Mouse (Mus musculus): ENCODE measurements at regions not wholly inside any gene's neighbourhood (a gene's known extent, or its start where the extent isn't known, plus 50 kb on each side); places are given as distances from the start of the nearest gene placed in this dataset.

GRCm38 (mm10) chr3:35481841-35482240 lies 272.1 kb upstream of the Atp11b start:
- no peak for DNase-seq (ENCODE audit: inconsistent age in 2 of 2, low spot score in 1 of 2)

GRCm38 (mm10) chr3:35482296-35482695 lies 271.6 kb upstream of the Atp11b start:
- peak; percentile 15 to 75 for DNase-seq (ENCODE audit: inconsistent age in 2 of 2, low spot score in 1 of 2)

DNA sequence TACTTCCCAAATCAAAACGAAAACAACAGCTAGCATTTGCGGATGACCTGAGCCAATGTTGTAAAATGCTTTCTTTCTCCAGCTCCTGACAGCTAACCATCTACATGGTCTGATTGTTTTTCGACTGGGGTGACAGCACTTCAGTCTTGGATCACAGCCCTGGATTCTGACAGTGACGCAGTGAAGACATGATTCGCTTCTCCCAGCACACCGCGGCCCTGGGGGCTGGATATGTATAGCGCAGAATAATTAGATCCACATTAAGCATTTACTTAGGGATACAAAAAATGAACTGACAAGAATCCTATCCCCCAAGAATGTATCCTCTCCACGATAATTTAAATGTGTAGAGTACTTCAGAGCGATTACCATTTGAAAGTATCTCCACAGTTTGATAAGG lies 271.1 kb upstream of the Atp11b start:
- DNase-seq (ENCODE audit: inconsistent age in 2 of 2, low spot score in 1 of 2) = peak in 1 of 2 experiments; percentile 19

DNA sequence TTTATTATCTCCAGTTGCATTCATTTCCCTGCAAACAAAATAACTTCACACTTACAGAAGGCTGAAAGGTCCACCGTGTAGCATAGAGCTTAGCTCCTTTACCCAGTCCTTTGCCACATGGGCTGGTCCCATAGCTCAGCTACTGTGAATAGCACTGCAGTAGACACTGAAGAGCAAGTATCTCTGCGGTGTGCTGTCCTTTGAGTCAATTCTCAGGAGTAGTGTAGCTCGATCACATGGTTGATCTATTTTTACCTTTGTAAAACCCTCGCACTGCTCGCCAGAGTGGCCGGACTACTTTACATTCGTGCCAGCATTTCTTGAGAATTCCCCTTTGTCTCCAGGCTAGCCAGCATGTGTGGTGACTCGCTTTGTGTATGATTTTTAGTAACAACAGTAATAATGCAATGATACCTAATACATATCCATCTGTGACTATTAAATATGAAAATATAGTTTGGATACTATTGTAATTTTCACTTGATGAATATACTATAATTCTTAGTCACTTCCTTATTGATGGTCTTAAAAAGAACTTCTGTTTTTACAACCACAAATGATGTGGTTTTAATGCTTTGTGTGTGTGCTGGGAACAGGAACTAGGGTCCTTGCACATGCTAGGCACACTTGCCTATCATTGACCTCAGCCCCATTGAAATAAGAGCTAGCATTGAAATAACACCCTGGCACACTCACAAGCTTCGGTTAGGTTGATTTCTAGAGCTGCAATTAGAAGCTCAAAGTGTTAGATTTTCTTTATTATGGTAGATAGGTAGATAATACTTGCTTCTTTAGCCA lies 257.7 kb upstream of the Atp11b start:
- DNase-seq (ENCODE audit: inconsistent age in 2 of 2, low spot score in 1 of 2) = no peak

DNA sequence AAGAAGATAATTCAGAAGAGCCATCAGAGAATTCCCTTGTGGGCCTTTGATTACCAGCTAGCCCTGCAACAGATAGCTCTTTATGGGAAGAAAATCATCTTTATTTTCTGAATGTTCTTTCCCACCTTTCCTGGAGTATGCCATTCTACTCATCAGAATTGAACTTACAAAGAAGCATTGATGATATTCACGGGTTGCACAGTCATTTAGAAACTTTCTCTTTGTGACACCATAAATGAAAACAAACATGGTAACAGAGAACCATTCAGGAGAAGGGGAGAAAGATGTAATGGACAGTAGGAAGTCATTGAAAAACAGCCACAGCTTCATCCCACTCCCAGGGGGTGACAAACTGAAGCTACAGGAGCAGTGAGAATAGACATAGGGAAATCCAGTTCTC lies 243.6 kb upstream of the Atp11b start:
- no peak for DNase-seq (ENCODE audit: inconsistent age in 2 of 2, low spot score in 1 of 2)

DNA sequence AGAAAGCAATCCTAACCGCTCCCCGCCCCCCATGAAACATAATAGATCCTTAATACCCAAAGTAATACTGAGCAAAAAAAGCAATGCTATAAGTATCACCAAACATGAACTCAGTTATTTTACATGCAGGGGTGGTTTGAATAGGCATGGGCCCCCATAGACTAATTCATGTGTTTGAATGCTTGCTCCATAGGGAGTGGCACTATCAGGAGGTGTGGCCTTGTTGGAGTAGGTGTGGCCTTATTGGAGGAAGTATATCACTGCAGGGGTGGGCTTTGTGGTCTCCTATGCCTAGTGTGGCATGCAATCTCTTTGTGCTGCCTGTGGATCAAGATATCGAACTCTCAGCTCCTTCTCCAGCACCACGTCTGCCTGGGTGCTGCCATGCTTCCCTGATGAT lies 237.4 kb upstream of the Atp11b start:
- DNase-seq (ENCODE audit: inconsistent age in 2 of 2, low spot score in 1 of 2) = no peak

- no peak for DNase-seq (ENCODE audit: inconsistent age in 2 of 2, low spot score in 1 of 2)
Measured at GRCm38 (mm10) chr3:35520131-35520530, 233.8 kb upstream of the Atp11b start.

DNA sequence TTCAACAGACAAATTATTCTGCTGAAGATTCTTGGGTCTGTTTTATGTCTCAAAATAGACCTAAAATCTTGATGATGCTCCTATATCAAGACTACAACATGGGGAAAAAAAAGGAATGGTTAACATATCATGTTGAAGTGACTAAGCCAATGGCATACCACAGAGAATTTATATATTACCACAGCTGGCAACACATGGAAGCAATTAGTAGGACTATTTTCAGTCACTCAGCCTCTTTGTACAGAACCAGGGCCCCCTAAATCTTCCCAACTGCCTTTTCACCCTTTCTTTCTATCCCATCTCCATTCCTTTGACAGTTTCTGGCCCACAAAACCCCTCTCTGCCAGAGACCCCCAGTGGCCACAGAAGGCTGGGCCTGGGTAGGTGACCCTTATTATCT lies 206.2 kb upstream of the Atp11b start:
- no peak for DNase-seq (ENCODE audit: inconsistent age in 2 of 2, low spot score in 1 of 2)

- DNase-seq (ENCODE audit: inconsistent age in 2 of 2, low spot score in 1 of 2) = no peak
Measured at GRCm38 (mm10) chr3:35551791-35552190, 202.1 kb upstream of the Atp11b start.

- DNase-seq (ENCODE audit: inconsistent age in 2 of 2, low spot score in 1 of 2) = no peak
Measured at GRCm38 (mm10) chr3:35560425-35560824, 193.5 kb upstream of the Atp11b start.

- peak in 1 of 2 experiments; percentile 23 for DNase-seq (ENCODE audit: inconsistent age in 2 of 2, low spot score in 1 of 2)
Measured at GRCm38 (mm10) chr3:35574402-35574801, 179.5 kb upstream of the Atp11b start.
